Mouse (Mus musculus): ENCODE measurements around the gene Usb1. TPM values are rescaled to one million over a fixed set of nuclear protein-coding genes. Genes with fewer than 3 reads are reported as not detected.

Usb1 gene
- polyA plus RNA-seq (2021) = 37.8 TPM

GRCm38 (mm10) chr8:95331720-95332436 is at the start of gene Usb1, which contains the start of gene Zfp319:
Gene Usb1, plus strand, starts transcription at chr8:95332284.
Gene Zfp319, minus strand, starts transcription at chr8:95331950.
- CTCF ChIA-PET = interaction anchor here (0.8 to 1.8 kb wide), 9 partner anchors 12 to 102 kb away, joined by 3 to 11 read pairs (median 4); partner anchors contain the start of gene Cfap20
- no peak for TF ChIP-seq CTCF (IDR thresholded peaks at IDR 0.05)
- H3K27me3 ChIP-seq = no peaks in the 10 kb centered on the region
- POLR2A ChIA-PET = interaction anchor here (1.0 to 1.9 kb wide), 5 partner anchors 10 to 102 kb away, joined by 3 to 6 read pairs (median 4); no protein-coding TSS in a partner anchor
- DNase-seq (ENCODE audit: low read depth, low spot score) (no peak), ATAC-seq (peak; percentile 88)
- in situ Hi-C loops (cut with MboI; ENCODE audit: low pct_unique_long_range_greater_than_20kb) = loop anchor here (25.0 kb wide), 1 partner anchor 355 kb away; the partner anchor contains the start of gene Ndrg4

- ChIA-PET POLR2A (no interaction called here), CTCF (interaction anchor here (0.7 kb wide), 1 partner anchor 18 kb away, joined by 3 read pairs; no protein-coding TSS in a partner anchor)
- no peak for ATAC-seq
- DNase-seq (ENCODE audit: low read depth, low spot score) = no peak
- no peak for TF ChIP-seq CTCF (IDR thresholded peaks at IDR 0.05)
- peaks cover 15% of the 10 kb centered on the region for H3K27me3 ChIP-seq
- in situ Hi-C loops (cut with MboI; ENCODE audit: low pct_unique_long_range_greater_than_20kb) = no loop called here
Measured at GRCm38 (mm10) chr8:95289066-95289650, 42.9 kb upstream of the Usb1 start.

GRCm38 (mm10) chr8:95293172-95293571 is 38.9 kb upstream of the Usb1 start:
- ATAC-seq (no peak), DNase-seq (ENCODE audit: low read depth, low spot score) (no peak)
- POLR2A ChIA-PET = no interaction called here
- in situ Hi-C loops (cut with MboI; ENCODE audit: low pct_unique_long_range_greater_than_20kb) = no loop called here
- no peak for TF ChIP-seq CTCF (IDR thresholded peaks at IDR 0.05)
- CTCF ChIA-PET = interaction anchor here (0.7 kb wide), 1 partner anchor 38 kb away, joined by 3 read pairs; no protein-coding TSS in a partner anchor
- peaks cover 17% of the 10 kb centered on the region for H3K27me3 ChIP-seq

- in situ Hi-C loops (cut with MboI; ENCODE audit: low pct_unique_long_range_greater_than_20kb) = no loop called here
- peaks cover 14% of the 10 kb centered on the region for H3K27me3 ChIP-seq
- DNase-seq (ENCODE audit: low read depth, low spot score) (no peak), ATAC-seq (no peak)
- CTCF ChIA-PET = no interaction called here
- POLR2A ChIA-PET = no interaction called here
- TF ChIP-seq CTCF (IDR thresholded peaks at IDR 0.05) = no peak
Measured at GRCm38 (mm10) chr8:95293891-95294290, 38.2 kb upstream of the Usb1 start.

GRCm38 (mm10) chr8:95302410-95302809 is 29.7 kb upstream of the Usb1 start:
- DNase-seq (ENCODE audit: low read depth, low spot score) = no peak
- ATAC-seq = no peak
- peaks cover 9% of the 10 kb centered on the region for H3K27me3 ChIP-seq
- ChIA-PET POLR2A (interaction anchor here (0.6 kb wide), 2 partner anchors 47 to 217 kb away, joined by 3 to 4 read pairs; no protein-coding TSS in a partner anchor), CTCF (interaction anchor here (2.4 kb wide), 1 partner anchor 48 kb away, joined by 6 read pairs; no protein-coding TSS in a partner anchor)
- in situ Hi-C loops (cut with MboI; ENCODE audit: low pct_unique_long_range_greater_than_20kb) = loop anchor here (10.0 kb wide), 1 partner anchor 358 kb away; no protein-coding TSS in a partner anchor
- no peak for TF ChIP-seq CTCF (IDR thresholded peaks at IDR 0.05)

- DNase-seq (ENCODE audit: low read depth, low spot score) (no peak), ATAC-seq (no peak)
- H3K27me3 ChIP-seq = no peaks in the 10 kb centered on the region
- CTCF ChIA-PET = interaction anchor here (0.9 kb wide), 1 partner anchor 12 kb away, joined by 3 read pairs; no protein-coding TSS in a partner anchor
- in situ Hi-C loops (cut with MboI; ENCODE audit: low pct_unique_long_range_greater_than_20kb) = loop anchor here (5.0 to 10.0 kb wide), 2 partner anchors 48 to 361 kb away; no protein-coding TSS in a partner anchor
- POLR2A ChIA-PET = no interaction called here
- no peak for TF ChIP-seq CTCF (IDR thresholded peaks at IDR 0.05)
Measured at GRCm38 (mm10) chr8:95305526-95305925, 26.6 kb upstream of the Usb1 start.

- peaks cover 2% of the 10 kb centered on the region for H3K27me3 ChIP-seq
- ChIA-PET CTCF (no interaction called here), POLR2A (no interaction called here)
- no peak for TF ChIP-seq CTCF (IDR thresholded peaks at IDR 0.05)
- ATAC-seq = no peak
- in situ Hi-C loops (cut with MboI; ENCODE audit: low pct_unique_long_range_greater_than_20kb) = loop anchor here (5.0 to 10.0 kb wide), 2 partner anchors 49 to 362 kb away; no protein-coding TSS in a partner anchor
- no peak for DNase-seq (ENCODE audit: low read depth, low spot score)
Measured at GRCm38 (mm10) chr8:95306431-95306830, 25.7 kb upstream of the Usb1 start, which contains the start of gene Cngb1. Gene Cngb1, minus strand, starts transcription at chr8:95306585.

GRCm38 (mm10) chr8:95310342-95310970 is 21.6 kb upstream of the Usb1 start, which contains the start of gene Tepp:
Gene Tepp, plus strand, starts transcription at chr8:95310566.
- TF ChIP-seq CTCF (IDR thresholded peaks at IDR 0.05) = no peak
- DNase-seq (ENCODE audit: low read depth, low spot score) = no peak
- ChIA-PET POLR2A (no interaction called here), CTCF (no interaction called here)
- ATAC-seq = no peak
- H3K27me3 ChIP-seq = peaks cover 5% of the 10 kb centered on the region
- in situ Hi-C loops (cut with MboI; ENCODE audit: low pct_unique_long_range_greater_than_20kb) = no loop called here

GRCm38 (mm10) chr8:95312836-95313235 is 19.2 kb upstream of the Usb1 start:
- TF ChIP-seq CTCF (IDR thresholded peaks at IDR 0.05) = no peak
- ChIA-PET CTCF (interaction anchor here (1.0 kb wide), 1 partner anchor 10 kb away, joined by 3 read pairs; no protein-coding TSS in a partner anchor), POLR2A (no interaction called here)
- H3K27me3 ChIP-seq = peaks cover 5% of the 10 kb centered on the region
- DNase-seq (ENCODE audit: low read depth, low spot score) (no peak), ATAC-seq (no peak)
- in situ Hi-C loops (cut with MboI; ENCODE audit: low pct_unique_long_range_greater_than_20kb) = no loop called here

GRCm38 (mm10) chr8:95313857-95314256 is 18.2 kb upstream of the Usb1 start:
- ATAC-seq = no peak

More at GRCm38 (mm10) chr8:95313857-95314256, 18.2 kb upstream of the Usb1 start:
- ChIA-PET POLR2A (no interaction called here), CTCF (interaction anchor here (1.0 kb wide), 1 partner anchor 9 kb away, joined by 3 read pairs; no protein-coding TSS in a partner anchor)
- in situ Hi-C loops (cut with MboI; ENCODE audit: low pct_unique_long_range_greater_than_20kb) = no loop called here
- no peak for TF ChIP-seq CTCF (IDR thresholded peaks at IDR 0.05)
- DNase-seq (ENCODE audit: low read depth, low spot score) = no peak
- peaks cover 5% of the 10 kb centered on the region for H3K27me3 ChIP-seq

Measured in Patski (cell line).